Mouse (Mus musculus) urinary bladder, postnatal 36 days (tissue): ENCODE results near the gene Pccb.
A peak's percentile ranks its signal among the peaks of the same experiment; 100 is the strongest.

Source experiments
- DNase-seq, 2 experiments: peaks; one replicate each; pipeline ENCODE4 v3.0.0; 2022; ENCODE audit warnings: low spot score in 2 of 2, mixed read lengths in 1 of 2

The Pccb gene

DNA sequence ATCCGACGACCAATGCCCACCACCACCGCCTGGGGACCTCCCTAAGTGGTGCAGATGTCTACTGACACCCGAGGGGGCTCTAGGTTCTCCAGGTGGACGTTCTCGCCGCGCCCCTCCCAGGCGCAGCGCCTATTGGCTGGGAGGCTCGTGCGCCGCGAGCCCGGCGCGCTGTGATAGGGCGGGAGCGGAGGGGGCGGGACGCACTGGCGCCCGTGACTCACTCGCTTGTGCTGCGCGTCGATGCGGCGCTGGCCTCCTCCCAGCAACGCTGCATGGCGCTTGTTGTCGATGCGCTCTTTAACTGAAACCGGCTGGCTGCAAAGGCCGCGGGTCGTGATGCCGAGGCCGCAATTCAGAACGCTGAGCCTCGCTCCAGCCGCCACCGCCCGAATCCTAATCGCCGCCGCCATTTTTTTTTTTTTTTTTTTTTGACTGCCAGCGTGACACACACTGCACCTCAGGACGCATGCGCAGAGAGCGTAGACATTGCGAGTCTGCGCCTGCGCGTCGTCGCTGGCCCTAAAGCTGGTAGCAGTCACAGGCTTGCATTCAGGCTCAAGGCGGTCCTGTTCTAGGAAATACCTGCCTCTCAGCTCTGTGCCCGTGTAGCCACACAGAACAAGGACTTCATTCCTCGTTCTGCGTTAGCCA is at the start of gene Pccb:
Gene Pccb, minus strand, starts transcription at position 451 of the 651 bp plus-strand sequence.
- peak; percentile 93 to 96 for DNase-seq

DNA sequence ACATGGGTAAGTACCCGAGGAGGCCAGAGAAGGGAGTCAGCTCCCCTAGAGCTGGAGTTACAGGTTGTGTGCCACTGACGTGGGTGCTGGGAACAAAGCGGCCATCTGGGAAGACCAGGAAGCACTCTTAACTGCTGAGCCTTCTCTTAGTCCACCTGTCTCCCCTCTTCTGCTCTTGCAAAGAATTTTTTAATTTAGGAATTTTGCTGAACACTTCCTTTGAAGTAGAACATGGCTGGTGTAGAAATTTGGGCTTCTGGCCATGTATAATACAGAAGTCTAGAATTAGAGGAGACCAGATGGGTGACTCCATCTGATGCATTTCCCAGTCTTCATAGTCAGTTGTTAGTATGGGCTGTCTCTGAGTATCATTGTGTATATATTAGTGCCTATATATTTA is 49.0 kb upstream of the Pccb start:
- DNase-seq = no peak

DNA sequence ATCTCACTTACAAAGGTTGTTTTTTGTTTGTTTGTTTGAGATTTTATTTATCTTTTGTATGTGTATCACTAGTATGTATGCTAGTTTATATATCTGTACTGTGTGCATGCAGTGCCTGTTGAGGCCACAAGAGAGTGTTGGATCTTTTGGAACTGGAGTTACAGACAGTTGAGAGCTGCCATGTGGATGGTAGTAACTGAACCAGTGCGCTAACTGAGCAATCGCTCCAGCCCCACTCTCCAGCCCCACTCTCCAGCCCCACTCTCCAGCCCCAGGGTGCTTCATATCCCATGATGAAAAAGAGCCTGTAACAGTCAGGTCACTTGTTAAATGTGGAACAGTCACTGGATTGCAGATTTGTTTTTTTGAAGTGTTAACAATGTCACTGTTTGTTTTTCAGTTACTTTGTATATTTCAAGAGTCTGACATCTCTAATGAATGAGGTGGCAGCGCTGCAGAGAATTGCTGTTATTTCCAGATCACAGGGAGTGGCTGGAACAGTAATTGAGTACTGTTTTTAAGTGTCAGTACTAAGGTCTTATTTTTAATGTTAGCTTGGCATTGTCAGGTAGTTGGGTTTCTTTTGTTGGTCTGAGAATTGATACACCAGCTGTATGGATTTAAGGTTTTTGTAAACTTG is 45.5 kb upstream of the Pccb start:
- DNase-seq = no peak

DNA sequence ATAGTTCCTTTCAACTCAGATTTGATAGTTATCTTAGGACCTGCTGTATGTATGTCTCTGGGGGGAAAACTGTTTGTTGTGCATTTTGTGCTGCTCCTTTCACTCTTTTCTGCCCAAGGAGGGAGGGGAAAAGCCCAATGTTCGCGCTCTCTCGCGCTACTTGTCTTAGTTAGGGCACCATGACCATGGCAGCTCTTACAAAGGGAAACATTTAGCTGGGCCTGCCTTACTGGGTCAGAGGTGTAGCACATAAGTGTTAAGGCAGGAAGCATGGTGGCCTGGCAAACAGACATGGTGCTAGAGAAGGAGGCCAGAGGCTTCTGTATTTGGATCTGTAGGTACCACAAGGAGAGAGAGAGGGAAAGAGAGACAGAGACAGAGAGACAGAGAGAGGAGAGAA is 43.9 kb upstream of the Pccb start:
- no peak for DNase-seq

DNA sequence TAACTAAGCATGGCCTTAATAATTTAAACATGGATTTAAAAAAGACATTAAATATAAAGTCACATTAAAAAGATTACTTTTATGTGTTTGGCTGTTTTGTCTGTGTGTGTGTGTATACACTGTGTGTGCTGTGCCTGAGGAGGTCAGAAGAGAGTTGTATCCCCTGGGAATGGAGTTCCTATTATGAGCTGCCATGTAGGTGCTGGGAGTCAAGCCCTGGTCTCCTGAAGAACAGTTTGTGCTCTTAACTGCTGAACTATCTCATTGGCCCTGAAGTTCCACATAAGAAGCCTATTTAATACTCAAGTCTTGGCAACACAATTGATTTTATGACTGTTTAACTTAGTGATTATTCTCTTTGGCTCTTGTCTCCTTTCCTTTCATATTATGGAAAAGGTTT is 42.8 kb upstream of the Pccb start:
- DNase-seq = no peak

DNA sequence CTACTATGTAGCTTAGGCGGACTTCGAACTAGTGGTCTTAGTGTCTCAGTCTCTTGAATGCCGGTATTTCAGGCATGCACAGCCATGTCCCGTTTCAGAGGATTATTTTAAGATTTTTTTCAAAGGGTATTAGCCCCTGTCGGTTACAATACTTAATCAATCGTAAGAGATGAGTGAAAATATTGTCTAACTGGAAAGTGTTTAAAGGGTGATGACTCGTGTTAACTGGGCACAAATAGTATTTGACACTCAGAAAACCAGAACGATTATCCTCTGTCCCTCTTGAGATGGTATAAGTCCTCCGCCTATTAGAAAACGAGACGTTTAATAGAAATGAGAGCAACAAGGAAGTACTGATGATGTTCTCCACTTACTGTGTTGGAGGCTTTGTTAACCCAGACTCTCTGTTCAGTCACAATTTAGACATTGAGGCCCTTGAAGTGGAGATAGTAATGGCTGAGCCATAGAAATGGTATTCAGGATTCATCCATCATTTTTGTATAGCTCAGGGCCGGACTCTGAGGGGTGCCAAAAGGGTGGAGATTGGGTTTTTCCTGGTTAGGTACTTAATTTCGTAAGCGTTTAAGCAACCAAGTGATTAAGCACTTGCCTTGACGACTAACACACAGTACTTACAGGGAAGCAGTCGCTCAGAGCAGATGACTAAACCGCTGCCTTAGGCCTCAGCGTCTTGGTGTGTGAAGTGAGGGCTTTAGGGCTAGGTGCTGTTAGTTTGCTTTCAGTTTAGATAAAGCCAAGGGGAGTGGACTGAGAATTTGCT is 41.6 kb upstream of the Pccb start:
- DNase-seq = peak in 1 of 2 experiments; percentile 31

DNA sequence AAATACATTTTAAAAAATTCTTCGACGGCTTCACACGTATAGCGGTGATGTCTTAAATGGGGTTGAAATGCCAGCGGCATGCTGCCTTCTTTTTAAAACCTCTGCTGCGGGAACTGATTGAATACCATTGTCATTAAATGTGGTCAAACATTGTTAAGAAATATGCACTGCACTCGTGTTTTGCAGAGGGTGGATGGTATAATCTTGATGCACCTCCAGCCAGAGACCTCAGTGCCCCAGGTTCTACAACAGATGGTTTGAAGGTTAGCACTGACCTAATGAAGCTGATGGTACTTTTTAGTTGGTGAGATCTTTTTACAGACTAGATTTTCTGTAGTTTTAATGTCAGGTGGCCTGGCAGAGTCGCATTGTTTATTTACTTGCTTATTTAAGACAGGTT is 41.0 kb upstream of the Pccb start:
- DNase-seq = no peak

DNA sequence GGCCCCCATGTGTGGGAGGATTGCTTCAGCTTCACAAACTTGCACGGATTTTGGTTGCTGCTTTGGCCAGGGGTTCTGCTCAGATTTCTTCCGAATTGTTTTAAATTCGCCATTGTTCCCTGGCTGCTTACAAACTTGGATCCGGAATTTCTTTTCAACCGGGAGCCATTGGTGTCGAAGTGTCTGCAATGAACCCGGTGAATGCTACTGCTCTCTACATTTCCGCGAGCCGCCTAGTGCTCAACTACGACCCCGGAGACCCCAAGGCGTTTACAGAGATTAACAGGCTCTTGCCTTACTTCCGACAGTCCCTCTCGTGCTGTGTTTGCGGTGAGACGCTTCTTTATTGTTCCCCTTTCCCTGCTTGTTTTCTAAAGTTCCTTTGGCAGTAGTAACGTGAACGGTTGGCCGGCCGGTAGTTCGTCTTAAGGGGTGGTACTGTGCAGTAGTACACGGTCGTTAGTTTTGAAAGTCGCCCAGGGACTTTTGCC is 40.4 kb upstream of the Pccb start:
- DNase-seq = peak; percentile 23

DNA sequence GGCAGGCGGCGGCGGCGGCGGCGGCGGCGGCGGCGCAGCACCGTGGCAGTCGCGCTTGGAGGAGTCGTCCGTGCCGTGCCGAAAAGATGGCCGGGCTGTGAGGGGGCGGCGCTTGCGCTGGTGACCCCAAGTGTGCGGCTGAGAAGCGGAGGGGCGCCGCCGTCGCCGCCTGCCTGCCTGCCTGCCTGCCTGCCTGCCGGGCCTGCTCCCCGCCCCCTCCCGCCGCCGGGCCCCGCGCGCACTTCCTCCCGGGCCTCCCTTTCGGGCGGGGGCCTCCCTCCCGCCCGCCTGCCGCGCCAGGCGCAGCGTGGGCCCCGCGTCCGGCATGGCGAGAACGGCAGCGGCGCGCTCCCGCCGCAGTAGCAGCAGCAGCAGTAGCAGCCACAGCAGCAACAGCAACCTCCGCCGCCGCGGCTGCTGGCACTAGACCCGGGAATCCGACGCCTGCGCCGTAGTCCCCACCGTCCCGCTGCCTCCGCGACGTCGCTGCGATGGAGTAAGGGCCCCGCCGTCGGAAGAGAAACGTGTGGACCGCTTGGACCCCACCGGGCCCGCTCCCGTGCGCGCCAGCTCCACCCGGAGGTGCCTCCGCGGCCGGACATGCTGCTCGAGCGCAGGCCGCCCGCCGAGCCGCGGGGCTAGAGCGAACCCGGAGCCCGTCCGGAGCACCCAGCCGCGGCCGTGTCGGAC is 39.8 kb upstream of the Pccb start:
- DNase-seq = peak; percentile 76 to 87

DNA sequence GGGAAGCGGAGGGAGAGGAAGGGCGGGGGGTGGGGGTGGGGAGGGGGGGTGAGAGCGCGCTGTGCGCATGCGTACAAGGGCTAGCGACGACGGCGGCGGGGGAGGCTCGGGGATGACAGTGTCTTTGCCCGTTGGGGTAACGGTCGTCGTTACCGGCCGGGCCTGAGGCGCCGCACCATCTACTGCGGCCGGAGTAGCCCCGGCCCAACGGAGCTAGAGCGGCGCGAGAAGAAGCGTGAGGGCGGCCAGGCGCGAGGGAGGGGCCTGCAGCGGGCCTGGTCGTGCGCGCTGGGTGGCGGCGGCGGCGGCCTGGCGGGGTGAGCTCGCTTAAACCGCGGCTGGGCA is 39.3 kb upstream of the Pccb start, which contains the start of gene Msl2:
Gene Msl2, plus strand, starts transcription at position 115 of the 345 bp plus-strand sequence.
- DNase-seq = no peak

DNA sequence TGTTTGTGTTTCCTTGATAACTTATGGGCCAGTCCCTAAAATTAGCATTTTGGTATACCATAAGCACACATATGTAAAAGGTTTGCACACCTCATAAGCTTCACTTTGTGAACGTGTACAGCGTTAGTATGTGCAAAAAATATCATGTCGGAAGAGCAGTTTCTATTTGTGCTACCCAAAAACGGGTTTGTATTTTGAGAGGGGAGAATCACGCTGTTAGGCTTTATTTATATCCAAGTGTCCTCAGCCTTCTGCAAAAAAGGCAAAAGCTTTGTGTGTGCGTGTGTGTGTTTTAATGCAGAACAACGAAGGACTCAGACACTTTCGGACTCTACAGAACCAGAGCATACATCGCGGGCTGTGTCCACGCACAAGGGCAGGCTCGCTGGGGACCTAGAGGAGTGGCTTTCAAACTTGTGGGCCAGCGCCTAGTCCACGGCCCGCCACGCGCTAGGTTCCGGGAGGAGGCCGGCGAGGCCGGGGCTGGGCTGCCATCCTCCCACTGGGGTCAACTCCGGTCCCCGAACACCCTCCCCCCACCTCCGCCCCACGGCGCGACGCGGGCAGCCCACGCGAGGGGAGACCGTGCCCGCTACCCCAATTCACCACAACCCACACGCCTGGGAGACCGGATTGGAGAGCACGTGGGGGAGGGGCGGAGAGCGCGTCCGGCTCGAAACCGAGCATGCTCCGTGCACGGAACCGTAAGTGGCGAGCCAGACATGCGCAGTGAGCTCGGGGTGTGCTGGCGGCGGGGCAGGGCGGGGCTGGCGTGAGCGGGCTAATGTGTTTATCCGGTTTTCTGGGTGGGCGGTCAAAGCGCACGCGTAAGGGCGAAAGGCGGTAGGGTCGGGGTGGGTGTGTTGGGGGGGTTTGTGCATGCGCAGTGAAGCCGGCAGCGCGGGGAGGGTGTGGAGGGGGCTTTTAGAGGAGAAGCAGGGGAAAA is 38.6 kb upstream of the Pccb start:
- peak; percentile 97 to 99 for DNase-seq

DNA sequence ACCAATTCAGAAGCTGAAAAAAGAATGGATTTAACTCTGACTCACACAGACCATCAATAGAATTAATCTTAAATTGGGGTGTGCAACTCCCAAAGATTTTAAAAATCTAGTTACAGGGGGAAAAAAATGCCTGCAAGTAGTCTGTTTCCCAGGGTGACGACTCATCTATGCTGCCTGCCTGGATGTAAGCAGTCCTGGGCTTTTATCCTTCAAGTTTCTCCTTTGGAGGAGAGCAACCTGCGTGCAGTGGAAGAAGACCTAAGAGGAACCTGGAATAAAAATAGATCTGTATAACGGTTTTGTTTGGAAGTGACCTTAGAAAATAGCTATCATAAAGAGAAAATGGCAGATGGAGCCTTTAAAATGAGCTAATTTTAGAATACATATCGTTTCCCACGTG is 37.8 kb upstream of the Pccb start:
- DNase-seq = no peak

DNA sequence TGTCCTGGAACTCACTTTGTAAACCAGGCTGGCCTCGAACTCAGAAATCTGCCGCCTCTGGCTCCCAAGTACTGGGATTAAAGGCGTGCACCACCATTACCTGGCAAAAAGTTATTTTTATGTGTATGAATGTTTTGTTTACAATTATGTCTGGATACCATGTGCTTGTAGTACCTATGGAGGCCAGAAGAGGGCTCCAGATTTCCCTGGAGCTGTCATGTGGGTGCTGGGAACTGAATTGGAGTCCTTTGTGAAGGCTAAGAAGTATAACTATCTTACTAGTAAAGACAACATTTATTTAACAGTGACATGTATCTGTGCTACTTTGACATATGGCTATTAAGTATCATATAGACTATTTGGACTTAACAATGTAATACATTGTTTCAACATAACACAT is 35.1 kb upstream of the Pccb start:
- no peak for DNase-seq

DNA sequence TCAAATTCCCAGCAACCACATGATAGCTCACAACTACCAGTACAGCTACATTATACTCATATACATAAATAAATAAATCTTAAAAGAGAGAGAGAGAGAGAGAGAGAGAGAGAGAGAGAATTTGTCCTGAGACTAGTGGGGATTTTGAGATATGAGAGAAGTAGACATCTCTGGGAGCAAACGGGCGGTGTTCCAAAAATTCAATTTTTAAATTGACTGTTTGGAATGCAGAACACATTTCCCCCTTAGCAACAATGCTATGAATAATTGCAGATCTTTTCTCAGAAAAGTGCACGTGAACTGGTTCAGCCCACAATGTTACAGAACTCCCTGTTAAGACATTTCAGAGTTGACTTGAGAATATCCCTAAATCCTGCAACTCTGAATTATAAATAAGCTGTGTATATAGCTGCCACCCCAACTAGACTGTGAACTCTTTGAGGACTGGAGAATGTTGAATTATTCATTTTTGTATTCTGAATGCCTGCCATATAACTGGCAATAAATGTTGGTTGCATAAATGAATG is 30.4 kb upstream of the Pccb start:
- no peak for DNase-seq

DNA sequence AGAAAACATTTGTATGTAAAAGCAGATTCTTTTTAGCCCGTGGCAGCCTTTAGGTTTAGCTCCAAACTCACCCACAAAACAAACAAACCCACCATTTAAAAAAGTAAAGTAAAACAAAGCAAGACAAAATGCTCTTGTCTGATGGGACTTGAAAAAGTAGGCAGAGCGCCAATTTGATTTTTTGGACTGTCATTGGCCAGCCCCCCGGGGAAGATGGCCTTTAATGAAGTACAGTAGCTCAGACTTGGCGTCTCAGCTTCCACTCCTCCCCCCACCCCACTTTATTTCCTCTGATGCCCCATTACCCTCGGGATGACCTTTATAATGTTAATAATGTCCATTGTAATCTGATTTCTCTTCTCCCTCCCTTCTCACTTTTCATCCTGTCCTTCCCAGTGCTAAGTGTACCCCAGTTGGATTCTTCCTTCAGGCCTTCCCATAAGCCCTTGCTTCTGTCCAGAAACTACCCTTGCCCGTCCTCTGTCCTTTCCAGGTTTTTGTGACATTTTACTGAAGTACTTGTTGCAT is 27.6 kb upstream of the Pccb start:
- DNase-seq = no peak

DNA sequence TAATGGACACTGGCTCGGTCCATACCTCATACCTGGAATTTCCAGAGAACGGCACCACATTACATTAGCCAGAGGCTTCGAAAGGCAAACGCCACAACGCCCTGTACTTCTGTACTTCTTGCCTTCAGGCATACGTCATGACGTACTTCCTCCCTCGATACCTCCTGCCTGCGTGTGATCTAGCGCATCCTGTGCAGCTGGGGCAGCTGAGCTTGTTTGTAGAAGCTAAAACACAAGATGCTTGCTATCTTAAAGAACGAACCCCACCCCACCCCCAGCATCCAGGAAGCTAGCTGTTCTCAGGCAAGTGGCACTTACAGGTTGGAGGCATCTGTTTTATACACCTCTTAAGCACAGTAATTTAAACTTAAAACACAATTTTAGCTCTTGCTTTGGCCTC is 26.3 kb upstream of the Pccb start:
- no peak for DNase-seq

DNA sequence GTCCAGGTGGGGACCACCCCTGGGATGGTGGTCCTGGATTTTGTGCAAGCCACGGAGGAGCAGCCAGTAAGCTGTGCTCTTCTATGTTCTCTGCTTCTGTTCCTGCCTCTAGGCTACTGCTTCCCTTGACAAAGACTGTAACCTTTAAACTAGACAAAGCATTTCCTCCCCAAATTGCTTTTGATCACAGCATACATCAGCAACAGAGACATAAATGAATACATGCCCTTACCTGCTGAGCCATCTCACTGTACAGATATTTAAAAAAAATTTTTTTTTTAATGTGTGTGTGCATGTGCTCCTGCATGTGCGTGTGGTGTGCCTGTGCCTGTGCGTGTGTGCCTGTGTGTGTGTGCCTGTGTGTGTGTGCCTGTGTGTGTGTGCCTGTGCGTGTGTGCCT is 22.5 kb upstream of the Pccb start:
- no peak for DNase-seq

DNA sequence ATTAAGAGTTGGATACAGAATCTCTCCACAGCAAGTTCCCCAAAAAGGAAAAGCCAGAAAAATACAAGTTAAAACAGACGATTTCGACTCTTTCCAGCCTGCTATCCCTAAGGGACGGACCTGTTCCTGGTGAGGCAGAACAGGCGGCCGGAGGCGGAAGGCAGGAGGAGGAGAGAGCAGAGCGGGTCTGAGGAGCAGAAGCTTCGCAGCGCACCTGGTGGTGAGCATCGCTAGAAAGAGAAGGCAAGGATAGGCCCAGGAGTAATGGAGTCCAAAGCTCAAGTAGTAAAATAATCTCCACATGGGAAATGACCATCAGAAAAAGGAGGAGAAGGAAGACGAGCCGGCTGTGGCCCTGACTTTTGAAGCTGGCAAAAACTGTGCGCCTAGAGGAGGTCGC is 18.6 kb upstream of the Pccb start:
- DNase-seq = no peak

DNA sequence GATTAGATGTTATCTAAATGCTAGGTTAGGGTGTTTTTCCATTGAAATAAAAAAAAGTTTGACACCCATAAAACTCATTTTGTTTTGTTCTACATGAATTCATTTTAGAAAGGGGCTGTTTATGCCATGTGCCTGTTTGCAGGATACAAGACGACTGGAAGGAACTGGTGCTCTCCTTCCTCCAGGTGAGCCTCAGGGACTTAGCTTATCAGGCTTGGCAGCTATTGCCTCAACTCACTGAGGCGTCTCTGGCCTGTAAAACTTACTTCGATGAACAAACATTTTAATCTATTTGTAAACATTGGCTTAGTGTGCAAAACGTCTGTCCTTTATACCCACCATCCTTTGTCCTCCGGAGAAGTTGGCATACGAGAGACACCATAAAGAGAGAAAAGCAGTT is 18.0 kb upstream of the Pccb start:
- no peak for DNase-seq

DNA sequence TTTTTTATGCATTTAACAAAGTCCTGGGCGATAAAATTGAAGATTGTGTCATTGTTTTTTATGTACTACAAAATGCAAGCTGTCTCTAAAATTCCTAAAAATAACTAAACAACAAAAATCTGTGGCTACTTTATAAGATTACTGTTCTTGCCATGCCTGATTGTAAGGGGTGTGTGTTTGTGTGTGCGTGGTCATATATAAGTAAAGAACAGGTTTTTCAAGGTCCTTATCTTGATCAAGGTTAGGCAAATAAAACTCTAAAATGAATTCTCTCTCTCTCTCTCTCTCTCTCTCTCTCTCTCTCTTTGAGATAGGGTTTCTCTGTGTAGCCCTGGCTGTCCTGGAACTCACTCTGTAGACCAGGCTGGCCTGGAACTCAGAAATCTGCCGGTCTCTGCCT is 17.3 kb upstream of the Pccb start:
- DNase-seq = no peak
